Mouse (Mus musculus): ENCODE results near the gene Cygb.
"Not testable (repeated sequence)": the region's sequence is repeated elsewhere in the genome, so short reads cannot be mapped to it uniquely, and the experiment has no call there.

Cygb gene

DNA sequence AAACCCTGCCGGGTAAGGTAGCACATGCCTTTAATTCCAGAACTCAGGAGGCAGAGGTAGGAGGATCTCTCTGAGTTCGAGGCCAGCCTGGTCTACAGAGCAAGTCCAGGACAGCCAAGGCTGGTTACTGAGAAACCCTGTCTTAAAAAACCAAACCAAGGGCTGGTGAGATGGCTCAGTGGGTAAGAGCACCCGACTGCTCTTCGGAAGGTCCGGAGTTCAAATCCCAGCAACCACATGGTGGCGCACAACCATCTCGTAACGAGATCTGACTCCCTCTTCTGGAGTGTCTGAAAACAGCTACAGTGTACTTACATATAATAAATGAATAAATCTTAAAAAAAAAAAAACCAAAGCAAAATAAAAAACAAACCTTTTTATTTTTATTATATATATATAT lies 17.5 kb downstream of the Cygb start:
- DNase-seq (ENCODE audit: low spot score in 2 of 2) = not testable (repeated sequence)

DNA sequence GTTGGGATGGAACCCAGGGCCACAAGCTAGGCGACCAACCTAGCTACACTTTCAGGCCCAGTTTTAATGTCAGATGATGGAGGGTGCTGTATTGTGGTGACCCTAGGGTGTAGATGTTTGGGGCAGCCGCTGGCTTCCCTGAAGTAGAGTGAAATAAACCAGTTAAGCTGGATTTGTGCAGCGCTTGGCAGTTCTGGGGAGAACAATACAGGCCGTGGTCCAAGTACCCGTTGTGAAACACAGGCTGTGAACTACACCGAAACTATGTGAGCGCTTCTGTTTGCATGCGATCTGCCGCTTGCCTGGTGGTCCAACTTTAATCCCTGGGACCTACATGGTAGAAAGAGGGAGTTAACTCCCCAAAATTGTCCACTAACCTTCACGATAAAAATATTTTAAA lies 21.2 kb downstream of the Cygb start:
- no peak for DNase-seq (ENCODE audit: low spot score in 2 of 2)

DNA sequence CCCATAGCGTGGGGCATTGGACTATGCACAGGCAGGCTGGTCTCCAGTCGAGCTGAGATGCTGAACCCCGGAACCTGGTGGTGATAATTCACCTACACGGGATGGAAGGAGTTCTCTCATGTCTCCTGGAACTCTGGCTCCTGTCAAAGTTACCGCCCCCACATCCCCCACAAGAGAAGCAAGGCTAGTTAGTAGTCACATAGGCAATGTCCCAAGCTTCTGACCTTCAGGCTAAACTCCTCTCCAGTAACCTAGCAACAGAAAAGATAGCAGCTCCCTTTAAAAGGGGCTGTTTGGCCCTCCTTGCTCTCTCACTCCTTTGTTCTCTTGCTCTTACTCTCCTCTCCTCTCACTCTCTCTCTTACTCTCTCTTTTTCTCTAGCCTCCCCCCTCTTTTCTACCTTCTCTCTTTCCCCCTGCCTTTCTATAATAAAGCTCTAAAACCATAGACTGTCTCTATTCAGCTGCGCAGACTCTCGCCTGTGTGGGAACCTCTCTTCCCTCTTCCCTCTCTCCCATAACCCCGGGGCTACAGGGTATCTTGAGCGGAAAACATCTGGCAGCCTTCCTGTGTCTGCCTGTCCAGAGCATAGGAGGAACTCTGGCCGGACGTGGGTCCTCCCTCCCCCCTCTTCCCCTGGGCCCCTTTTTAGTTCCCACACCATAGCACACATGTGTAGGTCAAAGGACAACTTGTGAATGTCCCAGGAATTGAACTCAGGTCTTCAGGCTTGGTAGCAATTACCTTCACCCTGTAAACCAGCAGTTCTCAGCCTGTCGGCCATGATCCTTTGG lies 23.7 kb downstream of the Cygb start:
- DNase-seq (ENCODE audit: low spot score in 2 of 2) = no peak

DNA sequence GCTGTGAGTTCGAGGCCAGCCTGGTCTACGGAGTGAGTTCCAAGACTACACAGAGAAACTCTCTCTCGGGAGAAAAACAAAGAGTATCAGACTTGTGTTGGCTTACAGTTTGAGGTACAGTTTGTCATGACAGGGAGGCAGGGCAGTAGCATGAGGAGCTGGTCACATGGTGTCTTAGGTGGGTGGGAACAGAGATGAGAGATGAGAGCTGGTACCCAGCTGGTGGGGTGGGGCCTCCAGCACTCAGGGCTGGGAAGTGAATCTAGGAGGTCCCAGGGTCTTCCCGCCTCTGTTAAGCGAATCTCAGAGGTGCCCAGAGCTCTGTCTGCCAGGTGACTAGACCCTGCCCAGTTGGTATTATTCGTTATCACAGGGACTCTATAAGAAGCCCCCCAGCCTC lies 24.6 kb downstream of the Cygb start:
- no peak for DNase-seq (ENCODE audit: low spot score in 2 of 2)

DNA sequence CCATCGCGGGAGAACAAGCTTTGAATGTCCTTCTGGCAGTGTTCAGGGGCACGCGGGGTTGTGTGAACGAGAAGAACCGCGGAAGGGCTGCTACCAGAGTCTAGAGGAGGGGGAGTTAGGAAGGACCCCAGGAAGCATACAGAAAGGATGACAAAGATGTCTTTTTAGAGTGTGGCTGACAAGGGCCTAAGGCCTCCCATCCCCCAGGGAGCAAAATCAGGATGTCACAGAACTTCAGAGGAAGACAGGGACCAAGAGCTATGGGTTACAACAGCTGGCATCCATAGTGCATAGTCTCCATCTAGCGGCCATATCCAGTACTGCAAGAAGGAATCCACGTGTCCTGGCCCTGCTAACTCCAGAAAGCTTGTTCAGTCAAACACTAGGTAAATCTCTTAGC lies 25.4 kb downstream of the Cygb start:
- DNase-seq (ENCODE audit: low spot score in 2 of 2) = peak; percentile 79 to 88

DNA sequence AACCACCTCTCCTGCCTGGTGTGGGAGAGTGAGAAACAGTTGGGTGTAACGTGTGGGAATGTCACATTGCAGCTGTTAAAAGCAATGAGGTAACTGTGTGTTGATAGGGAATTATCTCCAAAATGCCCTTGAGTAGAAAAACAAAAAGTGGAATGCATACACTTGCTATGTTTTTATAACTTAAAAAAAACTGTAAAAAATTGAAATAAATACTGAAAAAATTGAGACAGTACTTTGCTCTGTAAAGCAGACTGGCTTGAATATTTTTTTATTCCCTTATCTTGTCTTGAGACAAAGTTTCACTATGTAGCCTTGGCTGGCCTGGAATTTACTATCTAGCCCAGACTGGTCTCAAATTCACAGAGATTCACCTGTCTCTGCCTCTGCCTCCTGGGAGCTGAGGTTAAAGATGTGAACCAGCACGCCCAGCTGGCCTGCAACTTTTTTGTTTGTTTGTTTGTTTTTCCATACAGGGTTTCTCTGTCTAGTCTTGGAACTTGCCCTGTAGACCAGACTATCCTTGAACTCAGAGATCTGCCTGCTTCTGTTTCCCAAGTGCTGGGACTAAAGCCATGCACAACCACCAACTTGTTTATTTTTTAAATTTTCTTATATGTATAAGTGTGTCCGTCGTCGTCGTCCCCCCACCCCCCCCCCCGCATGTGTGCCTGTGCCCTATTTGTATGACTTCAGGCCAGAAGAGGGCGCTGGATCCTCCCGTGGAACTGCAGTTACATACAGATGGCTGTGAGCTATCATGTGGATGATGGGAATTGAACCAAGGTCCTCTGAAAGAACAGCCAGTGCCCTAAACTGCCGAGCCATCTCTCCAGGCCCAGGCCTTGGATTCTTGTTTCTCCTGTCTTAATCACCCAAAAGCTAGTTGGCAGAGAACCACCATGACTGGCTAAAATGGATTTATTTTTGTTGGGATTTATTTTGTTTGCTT lies 26.8 kb downstream of the Cygb start:
- DNase-seq (ENCODE audit: low spot score in 2 of 2) = no peak

DNA sequence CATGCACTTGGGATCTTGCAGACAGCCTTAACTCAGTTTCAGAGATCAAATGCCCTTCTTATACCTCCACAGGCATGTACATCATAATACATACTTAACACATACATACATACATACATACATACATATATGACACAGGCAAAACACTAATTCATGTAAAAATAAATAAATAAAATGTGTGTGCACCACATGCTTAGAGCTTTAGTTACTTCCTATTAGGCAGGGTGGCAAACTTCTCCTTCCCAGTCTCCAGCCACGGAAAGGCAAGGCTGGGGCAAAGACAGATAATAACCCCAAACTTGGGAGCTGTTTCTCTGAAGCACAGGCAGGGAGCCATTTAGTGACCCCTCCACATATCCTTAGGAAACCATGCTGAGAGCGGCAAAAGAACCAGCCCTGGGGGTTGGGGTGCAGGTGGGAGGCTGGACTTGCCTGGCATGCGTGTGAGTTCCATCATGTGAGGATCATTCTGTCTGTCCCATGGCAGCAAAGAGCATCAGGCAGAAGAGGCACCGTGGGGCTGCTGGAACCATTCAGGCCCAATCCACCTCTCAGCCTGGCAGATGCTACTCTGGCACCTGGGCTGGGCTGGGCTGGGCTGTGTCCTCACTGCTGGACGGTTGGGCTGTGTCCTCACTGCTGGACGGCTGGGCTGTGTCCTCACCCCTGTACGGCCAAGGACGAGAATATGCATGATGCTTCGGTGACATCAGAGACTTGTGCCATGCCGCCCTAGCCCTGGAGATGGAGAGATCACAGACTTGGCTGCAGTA lies 27.6 kb downstream of the Cygb start, which contains the start of gene Rhbdf2:
TSS of gene Rhbdf2 (minus strand) at position 721 of the 773 bp plus-strand sequence.
- no peak for DNase-seq (ENCODE audit: low spot score in 2 of 2)

DNA sequence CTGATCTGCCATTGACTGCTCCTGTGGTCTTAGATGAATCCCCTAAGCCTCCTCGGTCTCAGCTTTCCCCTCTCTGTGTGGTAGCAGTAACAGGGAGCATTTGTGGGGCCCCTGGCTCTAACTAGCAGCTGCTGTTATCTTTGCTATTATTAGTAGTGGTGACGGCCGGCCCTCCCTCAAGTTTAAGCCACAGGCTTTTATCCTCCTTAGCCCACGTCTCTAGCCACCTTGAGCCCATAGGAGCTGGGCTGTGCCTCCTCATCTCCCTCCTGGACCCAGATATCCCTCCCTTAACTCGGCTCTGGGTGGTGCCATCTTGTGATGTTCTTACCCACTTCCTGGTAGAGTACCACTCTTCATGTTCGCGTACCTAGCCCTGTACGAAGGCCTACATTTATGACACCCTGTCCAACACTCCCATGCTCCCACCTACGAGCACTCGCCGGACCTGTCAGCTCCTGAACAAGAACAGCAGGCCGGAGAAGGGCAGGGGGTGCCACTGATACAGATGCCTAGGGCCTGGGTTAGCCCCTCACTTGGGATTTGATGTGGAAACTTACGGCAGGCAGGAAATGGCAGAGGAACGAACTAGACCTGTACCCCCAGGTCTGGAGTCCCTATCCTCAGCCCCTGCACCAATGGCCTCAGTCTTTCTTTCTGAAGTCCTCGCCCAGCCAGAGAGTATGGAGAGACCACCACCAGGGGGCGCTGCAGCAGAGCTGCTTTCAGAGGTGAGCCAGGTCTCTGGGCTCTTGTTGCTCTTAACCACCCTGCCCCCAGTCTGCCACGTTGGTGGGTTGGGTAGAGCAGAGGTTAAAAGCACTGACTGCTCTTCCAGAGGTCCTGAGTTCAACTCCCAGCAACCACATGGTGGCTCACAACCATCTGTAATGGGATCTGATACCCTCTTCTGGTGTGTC lies 28.8 kb downstream of the Cygb start:
- DNase-seq (ENCODE audit: low spot score in 2 of 2) = no peak

DNA sequence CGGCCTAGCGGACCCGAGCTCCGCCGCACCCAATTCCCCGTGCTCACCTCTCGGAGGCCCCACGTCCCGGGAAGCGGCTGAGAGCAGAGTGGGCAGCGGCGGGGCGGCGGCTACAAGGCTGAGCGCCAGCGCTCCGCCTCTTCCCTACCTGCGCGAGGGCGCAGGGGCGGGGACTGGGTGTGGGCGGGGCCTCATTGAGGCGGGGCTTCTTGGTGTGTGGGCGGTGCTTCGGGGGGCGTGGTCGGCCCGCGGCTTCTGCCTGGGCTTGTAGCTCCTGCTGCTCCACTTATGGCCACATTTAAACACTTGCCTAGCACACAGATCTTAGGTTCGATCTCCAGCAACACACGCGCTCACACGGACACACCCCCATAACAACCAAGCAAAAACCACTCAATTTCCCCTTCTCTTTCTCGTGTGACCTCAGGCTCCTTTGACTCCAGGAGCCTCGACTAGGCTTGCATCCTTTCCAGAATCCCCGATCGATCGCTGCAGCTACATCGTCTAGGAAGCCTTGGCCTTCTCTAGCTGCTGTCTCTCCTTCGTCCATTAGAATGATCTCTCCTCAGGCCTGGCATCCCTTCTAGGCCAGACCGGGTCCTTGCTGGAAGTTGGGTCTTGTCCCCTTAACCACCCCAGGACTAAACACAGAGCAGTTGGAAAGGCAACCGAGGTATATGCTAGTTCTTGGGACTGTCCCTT lies 29.8 kb downstream of the Cygb start:
- DNase-seq (ENCODE audit: low spot score in 2 of 2) = no peak

DNA sequence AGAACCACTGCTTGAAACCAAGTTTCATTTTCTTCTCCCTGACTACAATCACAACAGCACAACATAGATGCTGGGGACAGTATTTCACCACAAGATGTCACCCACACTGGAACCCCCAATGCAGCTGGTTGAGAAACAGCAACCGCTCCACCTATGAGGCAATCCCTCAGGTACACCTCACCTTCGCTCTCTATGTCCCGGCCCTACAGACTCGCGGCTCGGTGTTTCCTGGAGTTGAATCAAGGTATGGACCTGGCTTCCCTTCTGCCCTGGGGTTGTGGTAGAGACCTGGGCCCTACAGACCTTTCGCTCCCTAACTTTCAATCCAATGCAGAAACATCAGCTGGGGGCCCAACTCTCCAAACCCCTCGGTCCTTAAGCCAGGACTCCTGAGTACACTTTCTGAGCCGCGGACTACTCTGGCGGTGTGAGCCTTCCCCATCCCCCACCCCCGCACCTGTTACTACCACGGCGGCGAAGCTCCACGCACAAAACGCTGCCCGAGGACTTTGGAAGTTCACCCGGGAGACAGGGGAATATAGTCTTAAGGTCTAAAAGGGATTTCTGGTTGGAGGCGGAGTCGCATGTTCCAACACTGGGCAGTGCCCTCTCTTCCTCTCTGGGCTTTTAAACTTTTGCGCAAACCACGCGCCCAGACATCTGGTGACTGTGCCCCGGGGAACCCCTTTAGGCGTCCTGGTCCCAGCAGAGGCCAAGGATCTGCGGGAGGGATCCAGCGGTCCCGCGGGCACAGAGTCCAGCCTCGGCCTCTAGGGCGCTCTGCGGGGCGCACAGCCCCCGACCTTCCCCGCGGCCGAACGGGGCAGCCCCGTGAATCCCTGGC lies 30.6 kb downstream of the Cygb start:
- DNase-seq (ENCODE audit: low spot score in 2 of 2) = no peak

DNA sequence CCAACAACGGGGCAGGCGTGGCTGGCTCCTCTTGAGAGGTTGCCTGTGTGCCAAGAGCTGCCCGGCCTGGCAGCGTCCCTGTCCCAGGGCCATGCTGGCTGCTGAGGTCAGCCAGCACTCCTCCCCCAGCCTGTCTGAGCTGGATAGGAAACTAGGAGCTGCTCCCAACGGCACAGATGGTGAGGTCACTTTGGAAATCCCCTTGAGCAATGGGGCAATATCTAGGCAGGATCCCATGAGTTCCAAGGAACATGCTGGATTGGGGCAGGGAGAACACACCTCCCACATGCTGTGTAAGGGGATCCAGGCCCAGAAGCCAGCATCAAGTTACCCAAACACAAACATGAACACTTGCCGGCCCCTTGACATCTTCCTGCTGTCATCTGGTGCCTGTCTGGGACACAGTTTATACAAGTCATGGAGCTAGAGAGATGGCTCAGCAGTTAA lies 32.8 kb downstream of the Cygb start:
- DNase-seq (ENCODE audit: low spot score in 2 of 2) = no peak

DNA sequence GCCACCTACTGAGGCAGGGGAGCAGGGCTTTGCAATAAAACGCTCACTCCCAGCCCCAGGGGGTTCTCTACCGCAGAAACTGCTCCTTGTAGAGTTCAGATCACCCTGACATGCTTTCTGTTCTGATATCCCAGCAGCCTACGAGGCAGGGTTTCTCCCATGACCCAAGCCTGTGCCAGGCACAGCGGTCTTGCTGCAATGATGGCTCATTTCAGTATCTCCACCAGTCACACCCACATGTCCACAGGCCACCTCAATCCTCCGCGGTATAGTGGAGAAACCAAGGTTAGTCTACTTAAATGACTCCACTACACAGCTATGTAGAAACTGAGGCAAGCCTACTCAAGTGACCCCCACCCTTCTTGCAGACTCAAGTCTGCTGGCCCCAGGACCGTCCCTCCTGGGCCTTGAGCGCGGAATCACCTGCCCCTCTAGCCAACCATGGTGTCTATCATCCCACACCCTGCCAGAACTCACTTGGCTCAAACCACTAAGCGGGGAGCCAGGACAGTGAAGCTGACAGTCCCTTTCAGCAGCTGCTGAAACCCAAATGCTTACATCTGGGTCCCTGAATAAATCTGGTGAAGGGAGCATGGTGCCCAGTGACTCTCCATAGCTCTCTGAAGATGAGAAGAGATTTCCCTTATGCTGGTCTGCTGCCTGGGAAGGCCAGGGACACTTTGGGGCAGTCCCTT lies 33.4 kb downstream of the Cygb start:
- DNase-seq (ENCODE audit: low spot score in 2 of 2) = no peak

DNA sequence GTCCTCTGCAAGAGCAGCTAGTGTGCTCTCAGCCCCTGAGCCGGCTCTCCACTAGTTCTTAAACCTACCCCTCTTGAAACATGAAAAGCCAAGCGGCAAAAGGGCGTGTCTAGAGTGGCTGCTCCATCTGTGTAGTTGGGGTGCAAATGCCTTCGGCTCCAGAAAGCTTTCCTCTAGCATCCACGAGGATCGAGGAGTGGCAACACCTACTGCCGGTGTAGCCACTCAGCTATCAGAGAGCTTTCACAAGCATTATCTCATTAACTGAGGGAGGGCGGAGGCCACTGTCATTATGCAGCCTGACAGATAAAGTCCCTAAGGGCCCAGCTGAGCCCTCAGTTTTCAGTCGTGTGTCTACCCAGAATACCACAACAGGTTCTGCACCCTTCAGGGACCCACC lies 34.0 kb downstream of the Cygb start:
- no peak for DNase-seq (ENCODE audit: low spot score in 2 of 2)

DNA sequence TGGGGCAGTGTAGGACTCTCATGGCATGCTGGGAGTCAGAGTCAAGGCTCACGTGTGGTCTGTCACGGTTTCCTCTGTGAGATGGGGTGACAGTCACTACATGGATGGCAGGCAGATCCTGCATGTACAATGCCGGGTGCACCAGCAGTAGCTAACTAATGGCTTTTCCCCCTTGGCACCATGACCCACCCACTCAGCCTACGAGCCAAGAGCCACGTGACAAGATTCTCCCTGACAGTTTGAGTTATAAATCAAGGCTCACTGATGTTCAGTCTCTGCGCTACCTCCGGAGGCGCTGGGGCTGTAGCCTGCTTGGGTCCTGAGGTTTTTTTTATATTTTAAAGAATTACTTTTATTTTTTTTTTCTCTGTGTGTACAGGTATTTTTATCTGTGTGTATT lies 34.6 kb downstream of the Cygb start:
- no peak for DNase-seq (ENCODE audit: low spot score in 2 of 2)

DNA sequence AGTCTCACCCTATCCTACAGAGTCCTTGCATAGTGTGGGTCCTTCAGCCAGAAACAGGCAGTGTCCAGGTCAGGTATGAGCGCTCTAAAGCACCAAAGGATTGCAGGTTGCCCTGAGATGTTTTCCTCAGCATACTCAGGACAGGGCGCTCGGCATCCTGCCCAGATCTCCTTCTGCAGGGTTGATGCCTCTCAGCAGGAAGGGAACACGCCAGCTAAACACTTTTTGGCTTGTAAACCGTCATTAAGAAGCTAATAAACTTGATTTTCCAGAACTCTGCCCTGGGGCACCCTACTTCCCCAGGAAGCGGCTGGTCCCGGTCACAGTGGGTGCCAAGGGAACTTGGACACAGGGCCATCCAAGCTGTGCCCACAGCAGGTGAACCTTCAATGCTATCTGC lies 35.0 kb downstream of the Cygb start:
- DNase-seq (ENCODE audit: low spot score in 2 of 2) = no peak

DNA sequence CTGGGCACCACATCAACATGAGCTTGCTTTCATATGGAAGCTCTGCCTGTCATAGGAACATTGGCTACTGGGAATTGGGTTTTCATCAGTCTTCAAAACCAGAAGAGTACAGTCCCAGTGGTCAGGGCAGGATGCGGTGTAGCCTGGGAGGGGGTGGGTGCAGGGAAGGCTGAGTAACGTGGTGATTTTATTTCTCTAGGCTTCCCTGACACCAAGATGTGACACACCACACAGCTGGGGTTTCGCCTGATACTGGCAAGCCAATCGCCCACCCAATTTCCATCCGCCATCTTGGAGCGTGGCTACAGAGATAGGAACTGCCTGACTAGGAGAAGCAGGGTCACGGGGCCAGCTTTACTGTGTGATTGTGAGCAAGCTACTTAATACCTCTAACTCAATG lies 35.4 kb downstream of the Cygb start:
- DNase-seq (ENCODE audit: low spot score in 2 of 2) = no peak

DNA sequence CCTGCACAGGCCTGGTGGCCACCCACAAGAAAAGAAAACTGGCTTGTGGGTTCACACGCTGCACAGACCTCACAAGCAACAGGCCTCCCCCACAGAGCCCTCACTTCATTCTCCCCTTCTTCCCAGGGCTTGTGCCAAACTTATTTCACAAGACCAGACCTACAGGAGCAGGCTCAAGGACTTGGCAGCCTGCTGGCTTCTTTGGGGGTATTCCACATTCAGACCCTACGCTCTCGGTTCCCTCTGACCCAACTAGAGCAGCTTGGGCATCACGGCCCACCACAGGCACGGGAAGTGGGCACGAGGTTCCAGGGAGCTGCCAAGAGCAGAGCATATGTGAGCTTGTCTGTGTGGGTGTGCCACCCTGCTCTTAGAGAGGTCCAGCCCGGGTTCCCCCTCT lies 36.5 kb downstream of the Cygb start:
- no peak for DNase-seq (ENCODE audit: low spot score in 2 of 2)

DNA sequence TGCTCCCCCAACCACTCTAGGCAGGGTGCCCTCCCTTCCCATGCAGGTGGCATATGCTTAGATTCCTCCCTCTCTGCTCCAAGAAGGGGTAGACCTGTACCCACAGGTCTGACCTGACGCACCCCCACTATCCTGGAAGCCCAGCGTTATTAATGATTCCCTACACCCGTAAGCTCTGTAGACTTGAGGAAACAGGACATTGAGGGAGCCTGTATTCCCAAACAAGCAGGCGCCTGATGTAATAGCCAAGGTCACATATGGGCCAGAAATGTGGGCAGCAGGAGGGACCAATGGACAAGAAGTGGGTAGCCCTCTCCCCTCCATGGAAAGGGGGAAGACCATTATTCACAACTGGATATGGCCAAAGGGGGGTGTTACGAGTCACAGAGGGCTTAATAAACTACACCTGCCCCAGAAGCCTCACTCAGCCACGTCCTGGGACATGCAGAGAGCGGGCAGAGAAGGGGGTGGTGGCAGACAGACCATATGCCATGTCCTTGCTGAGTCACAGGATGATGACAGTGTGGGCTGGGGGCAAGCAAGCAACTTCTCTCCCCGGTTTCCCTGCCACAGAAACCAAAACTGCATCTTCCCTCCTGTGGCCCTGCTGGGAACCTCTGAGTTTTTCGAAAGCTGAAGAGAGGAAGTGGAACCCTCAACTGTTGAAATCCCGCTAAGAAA lies 37.5 kb downstream of the Cygb start:
- no peak for DNase-seq (ENCODE audit: low spot score in 2 of 2)

Data from frontal cortex, postnatal 25 days (tissue).